ENCODE assay signal across 30 mouse cellular contexts in genomic region chr10:119342317-119343114, GRCm38 (mm10).
DNase-seq lines count a peak whose midpoint lies in the region; ATAC-seq lines count a peak whose summit lies in the region.
"Had no signal": no experiment of that assay in that cellular context is flagged by ENCODE, and none has a peak within 500 bp of the region (broad histone marks: within the 10 kb centered on the region; RNA-seq: fewer than 3 reads in every experiment).

No protein-coding gene starts in this region.

- ATAC-seq in midbrain, embryonic 14.5 days (ENCODE audit: low FRiP score, low TSS enrichment) = no peak
- ATAC-seq in embryonic facial prominence, embryonic 15.5 days (ENCODE audit: insufficient number of reproducible peaks, low FRiP score, low TSS enrichment, low read depth) = peak; percentile 43; the same call in 1 of the 2 replicates
- ATAC-seq in monocyte, adult 5-6 weeks (replicated peaks; ENCODE audit: insufficient number of reproducible peaks, low FRiP score, low TSS enrichment, poor library complexity, severe bottlenecking) = no peak
- ATAC-seq: CD4-positive, CD25-positive, alpha-beta regulatory T cell, adult 4 months; forebrain, embryonic 16.5 days; inflammation-experienced regulatory T-cells, adult 6 months had no signal

- no peaks in the 10 kb centered on the region for H3K4me1 ChIP-seq in midbrain, embryonic 10.5 days
- no peaks in the 10 kb centered on the region for H3K4me1 ChIP-seq in midbrain, embryonic 14.5 days (ENCODE audit: control insufficient read depth, insufficient read depth, low read length)
- H3K4me1 ChIP-seq in embryonic facial prominence, embryonic 15.5 days = no peaks in the 10 kb centered on the region
- H3K4me1 ChIP-seq: forebrain, embryonic 10.5 days; heart, embryonic 13.5 days; hindbrain, embryonic 10.5 days; hindbrain, embryonic 15.5 days; liver, embryonic 15.5 days; midbrain, embryonic 12.5 days had no signal

- no peaks in the 10 kb centered on the region for H3K36me3 ChIP-seq in midbrain, embryonic 10.5 days
- no peaks in the 10 kb centered on the region for H3K36me3 ChIP-seq in midbrain, embryonic 14.5 days (ENCODE audit: control insufficient read depth, insufficient read depth, low read length)
- H3K36me3 ChIP-seq in embryonic facial prominence, embryonic 15.5 days = no peaks in the 10 kb centered on the region
- H3K36me3 ChIP-seq: forebrain, embryonic 10.5 days; heart, embryonic 13.5 days; hindbrain, embryonic 10.5 days; hindbrain, embryonic 15.5 days; liver, embryonic 15.5 days; midbrain, embryonic 12.5 days had no signal

- 92% methylated on average over 13 of the region's 13 CpGs for WGBS in midbrain, embryonic 10.5 days
- 91% methylated on average over 13 of the region's 13 CpGs for WGBS in midbrain, embryonic 14.5 days
- WGBS in embryonic facial prominence, embryonic 15.5 days = 52% methylated on average over 13 of the region's 13 CpGs

- no peak overlapping the region for H3K4me3 ChIP-seq in midbrain, embryonic 10.5 days
- H3K4me3 ChIP-seq in midbrain, embryonic 14.5 days (replicated peaks; ENCODE audit: low read depth, low read length) = no peak overlapping the region
- no peak overlapping the region for H3K4me3 ChIP-seq in embryonic facial prominence, embryonic 15.5 days (replicated peaks)
- H3K4me3 ChIP-seq: forebrain, embryonic 10.5 days; heart, embryonic 13.5 days; hindbrain, embryonic 10.5 days; hindbrain, embryonic 15.5 days; liver, embryonic 15.5 days; midbrain, embryonic 12.5 days had no signal

- no peak overlapping the region for H3K9ac ChIP-seq in midbrain, embryonic 14.5 days (replicated peaks; ENCODE audit: low read length)
- H3K9ac ChIP-seq in embryonic facial prominence, embryonic 15.5 days = no peak overlapping the region
- H3K9ac ChIP-seq: heart, embryonic 13.5 days; hindbrain, embryonic 15.5 days; liver, embryonic 15.5 days; lung, embryonic 14.5 days; midbrain, embryonic 12.5 days had no signal

- intact Hi-C loops in heart, postnatal 10 days (cut with DNase I) = no loop called here

- H3K4me2 ChIP-seq in midbrain, embryonic 14.5 days (ENCODE audit: low read length) = no peak overlapping the region
- no peak overlapping the region for H3K4me2 ChIP-seq in embryonic facial prominence, embryonic 15.5 days (replicated peaks)
- H3K4me2 ChIP-seq: heart, embryonic 13.5 days; hindbrain, embryonic 15.5 days; liver, embryonic 15.5 days; lung, embryonic 14.5 days; midbrain, embryonic 12.5 days had no signal

- H3K27ac ChIP-seq in midbrain, embryonic 10.5 days (replicated peaks) = no peak overlapping the region
- no peak overlapping the region for H3K27ac ChIP-seq in midbrain, embryonic 14.5 days (replicated peaks; ENCODE audit: low read depth, low read length)
- H3K27ac ChIP-seq in embryonic facial prominence, embryonic 15.5 days (replicated peaks) = no peak overlapping the region
- H3K27ac ChIP-seq: forebrain, embryonic 10.5 days; heart, embryonic 13.5 days; hindbrain, embryonic 10.5 days; hindbrain, embryonic 15.5 days; liver, embryonic 15.5 days; midbrain, embryonic 12.5 days had no signal

- H3K9me3 ChIP-seq in midbrain, embryonic 10.5 days (replicated peaks) = peaks cover 10% of the 10 kb centered on the region
- H3K9me3 ChIP-seq in midbrain, embryonic 14.5 days (ENCODE audit: control insufficient read depth, low read length) = no peaks in the 10 kb centered on the region
- H3K9me3 ChIP-seq in embryonic facial prominence, embryonic 15.5 days (replicated peaks) = no peaks in the 10 kb centered on the region
- H3K9me3 ChIP-seq: heart, embryonic 13.5 days; hindbrain, embryonic 15.5 days; liver, embryonic 15.5 days had no signal

- peak; percentile 78 for DNase-seq in heart, adult 11 months
- no peak for DNase-seq in heart, postnatal 10 days
- peak; percentile 3 for DNase-seq in midbrain, embryonic 10.5 days (ENCODE audit: low spot score)
- DNase-seq in midbrain, embryonic 14.5 days = no peak
- peak; percentile 17 for DNase-seq in right cerebral cortex, postnatal 14 days
- DNase-seq: adrenal gland, adult 2 months; adrenal gland, postnatal 36 days; cerebellum, adult 2 months; cerebellum, postnatal 14 days; gastrocnemius, postnatal 25 days; heart, adult 18-20 months; heart, postnatal 14 days; kidney, adult 11 months; kidney, postnatal 14 days; layer of hippocampus, adult 9-11 months; lung, embryonic 14.5 days; spleen, adult 18-20 months; thymus, adult 18-20 months; thymus, postnatal 25 days had no signal

- no peaks in the 10 kb centered on the region for H3K27me3 ChIP-seq in midbrain, embryonic 10.5 days (ENCODE audit: low read depth, poor library complexity, severe bottlenecking)
- H3K27me3 ChIP-seq in midbrain, embryonic 14.5 days (ENCODE audit: control insufficient read depth, insufficient read depth, low read length) = no peaks in the 10 kb centered on the region
- no peaks in the 10 kb centered on the region for H3K27me3 ChIP-seq in embryonic facial prominence, embryonic 15.5 days
- H3K27me3 ChIP-seq: heart, embryonic 13.5 days; hindbrain, embryonic 15.5 days; liver, embryonic 15.5 days; midbrain, embryonic 12.5 days had no signal

Comparison
In these comparisons a context has a peak if more than half of its experiments do, and no peak if none do; other contexts are left out.
1. DNase-seq: peak in heart, adult 11 months (single experiment), midbrain, embryonic 10.5 days (single experiment) and right cerebral cortex, postnatal 14 days (single experiment); none in heart, postnatal 10 days (0 of 2) and midbrain, embryonic 14.5 days (single experiment).